Mouse (Mus musculus) heart, embryonic 10.5 days (tissue): ENCODE data around the gene Fibp. TPM values are rescaled to one million over a fixed set of nuclear protein-coding genes. Genes with fewer than 3 reads are reported as not detected.
A peak's percentile ranks its signal among the peaks of the same experiment; 100 is the strongest.

Experiments
- DNase-seq: peaks from one replicate; pipeline ENCODE4 v3.0.0-alpha.2; 2017; ENCODE audit warnings: low spot score
- H3K27ac ChIP-seq: fragments of 300-500 bp; sonication (generic); 2 replicates; pipeline ENCODE4 v1.5.1; 2016; ENCODE audit warnings: mild to moderate bottlenecking
- H3K27me3 ChIP-seq: fragments of 300-500 bp; sonication (generic); 2 replicates; pipeline ENCODE4 v1.6.1; 2016; ENCODE audit warnings: mild to moderate bottlenecking; ENCODE audit not compliant: poor library complexity, insufficient read depth, severe bottlenecking
- H3K36me3 ChIP-seq: fragments of 300-500 bp; sonication (generic); 2 replicates; pipeline ENCODE4 v1.6.1; 2016; ENCODE audit warnings: mild to moderate bottlenecking, moderate library complexity
- H3K4me1 ChIP-seq: fragments of 300-500 bp; sonication (generic); 2 replicates; pipeline ENCODE4 v1.6.1; 2016; ENCODE audit warnings: mild to moderate bottlenecking
- H3K4me3 ChIP-seq: fragments of 300-500 bp; sonication (generic); 2 replicates; pipeline ENCODE4 v1.5.1; 2016; ENCODE audit warnings: mild to moderate bottlenecking, moderate library complexity
- H3K9me3 ChIP-seq: fragments of 300-500 bp; sonication (generic); 2 replicates; pipeline ENCODE4 v1.6.1; 2016; ENCODE audit warnings: mild to moderate bottlenecking, moderate library complexity
- WGBS: fragments of 180-500 bp; shearing (Covaris S2); methylation state at CpG from one replicate; pipeline ENCODE4 v1.1.7; 2016; 5-methylcytosine and 5-hydroxymethylcytosine counted together
- polyA plus RNA-seq: library from polyadenylated mRNA; unstranded; fragments of >200 nt; fragmentation: Nextera tagmentation; extraction: Ambion mirVana; gene quantifications from 2 replicates; pipeline ENCODE4 v1.2.1, GENCODE M21; 2016

The Fibp gene
- polyA plus RNA-seq, 1 experiment from 2014 or later, result 87.9 TPM

DNA sequence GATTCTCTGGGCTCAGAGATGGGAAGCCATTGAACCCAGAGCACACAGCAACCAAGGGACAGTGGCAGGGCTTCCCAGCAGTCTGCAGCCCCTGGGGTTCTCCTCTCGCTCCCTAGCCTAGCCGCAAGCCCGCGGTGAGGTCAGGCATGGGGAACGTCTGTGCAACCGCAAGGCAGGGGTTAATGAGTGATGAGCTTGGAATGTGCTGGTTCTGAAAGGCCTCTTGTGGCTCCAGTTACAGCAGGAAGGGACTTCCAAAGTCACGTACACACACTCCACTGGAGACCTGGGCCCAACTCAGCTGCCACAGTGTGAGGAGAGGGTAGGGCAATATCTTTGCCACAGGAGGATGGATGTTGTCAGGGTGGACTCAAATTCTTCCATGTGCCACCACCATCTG is 15.5 kb upstream of the Fibp start:
- 26% methylated on average over 7 of the region's 7 CpGs for WGBS
- H3K27ac ChIP-seq, result no peak overlapping the region
- peaks cover 58% of the 10 kb centered on the region for H3K27me3 ChIP-seq
- no peak overlapping the region for H3K4me3 ChIP-seq
- no peaks in the 10 kb centered on the region for H3K9me3 ChIP-seq
- DNase-seq, result no peak
- H3K4me1 ChIP-seq, result peaks cover 19% of the 10 kb centered on the region
- no peaks in the 10 kb centered on the region for H3K36me3 ChIP-seq

- Histone ChIP-seq H3K27ac (no peak overlapping the region), H3K4me1 (peaks cover 19% of the 10 kb centered on the region), H3K9me3 (no peaks in the 10 kb centered on the region), H3K27me3 (peaks cover 66% of the 10 kb centered on the region), H3K4me3 (no peak overlapping the region), H3K36me3 (no peaks in the 10 kb centered on the region)
- WGBS, result 83% methylated on average over 5 of the region's 5 CpGs
- DNase-seq, result no peak
Observed at GRCm38 (mm10) chr19:5445747-5446146, 14.7 kb upstream of the Fibp start.

DNA sequence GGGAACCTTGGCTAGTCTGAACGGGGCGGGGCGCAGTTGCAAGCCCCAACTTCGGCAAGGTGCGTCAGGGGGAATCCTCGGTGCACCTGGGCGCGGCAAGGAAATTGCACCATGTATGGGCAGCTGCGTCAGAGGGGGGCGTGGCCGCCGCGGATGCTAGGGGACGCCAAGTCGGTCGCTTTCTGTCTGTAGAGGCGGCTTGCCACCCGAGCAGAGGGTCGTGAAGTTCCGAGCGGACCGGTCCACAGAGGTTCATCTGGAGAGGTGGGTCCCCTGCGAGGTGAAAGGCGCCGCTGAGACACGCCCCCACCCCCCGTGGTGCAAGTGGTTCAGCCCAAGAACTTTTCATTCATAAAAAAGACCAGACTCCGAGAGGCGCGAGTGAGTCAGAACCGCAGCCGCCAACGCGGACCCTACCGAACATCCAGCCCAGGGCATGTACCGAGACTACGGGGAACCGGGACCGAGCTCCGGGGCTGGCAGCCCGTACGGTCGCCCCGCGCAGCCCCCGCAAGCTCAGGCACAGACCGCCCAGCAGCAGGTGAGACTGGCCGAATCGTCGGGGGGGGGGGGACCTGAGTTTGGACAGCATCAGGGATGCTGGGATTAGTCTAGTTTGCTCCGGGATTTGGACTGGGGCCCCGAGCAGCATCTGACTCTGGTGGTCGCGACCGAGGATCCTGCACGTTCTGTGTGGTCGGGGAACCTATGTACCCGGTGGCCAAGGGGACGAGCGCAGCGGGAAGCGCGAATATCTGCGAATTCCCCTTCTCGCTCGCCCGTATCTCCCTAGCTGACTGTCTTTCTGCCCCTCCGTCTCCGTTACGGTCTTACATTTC is 12.7 kb upstream of the Fibp start, which contains the start of gene Fosl1:
Fosl1 (plus strand) TSS at position 33 of the 839 bp plus-strand sequence.
- peaks cover 19% of the 10 kb centered on the region for H3K4me1 ChIP-seq
- no peaks in the 10 kb centered on the region for H3K36me3 ChIP-seq
- no peaks in the 10 kb centered on the region for H3K9me3 ChIP-seq
- peaks cover 81% of the 10 kb centered on the region for H3K27me3 ChIP-seq
- DNase-seq, result no peak
- peak within 1 kb of the TSS; percentile 22; the same call in 1 of the 2 replicates for H3K27ac ChIP-seq
- WGBS, result 1% methylated on average over 70 of the region's 70 CpGs
- peak within 1 kb of the TSS; percentile 69 for H3K4me3 ChIP-seq

GRCm38 (mm10) chr19:5448354-5449150 is 11.9 kb upstream of the Fibp start:
- peak; percentile 86 for DNase-seq
- Histone ChIP-seq H3K27me3 (peaks cover 81% of the 10 kb centered on the region), H3K4me3 (peak overlapping the region; percentile 69), H3K36me3 (peaks cover 4% of the 10 kb centered on the region; the same call in 1 of the 2 replicates), H3K27ac (peak overlapping the region; percentile 22; the same call in 1 of the 2 replicates), H3K9me3 (no peaks in the 10 kb centered on the region), H3K4me1 (peaks cover 19% of the 10 kb centered on the region)
- 5% methylated on average over 36 of the region's 36 CpGs for WGBS

DNA sequence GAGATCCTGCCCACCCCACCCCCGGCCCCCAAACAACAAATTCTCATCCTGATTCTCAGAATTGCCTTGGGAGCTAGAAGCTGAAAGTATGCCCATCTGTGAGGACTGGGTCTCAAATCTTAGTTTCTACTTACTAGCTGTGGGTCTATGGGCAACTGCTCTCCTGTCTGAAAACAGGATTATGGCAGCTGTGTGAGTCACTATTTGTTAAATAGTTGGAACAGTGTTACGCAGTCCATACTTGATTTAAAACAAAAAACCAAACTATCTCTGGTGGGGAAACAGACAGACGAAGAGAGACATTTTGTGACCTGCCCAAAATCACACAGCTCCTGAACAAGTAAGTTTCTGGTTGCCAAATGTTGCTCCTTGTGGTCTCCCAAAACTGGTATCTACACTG is 10.7 kb upstream of the Fibp start:
- H3K27me3 ChIP-seq, result peaks cover 76% of the 10 kb centered on the region
- 83% methylated on average over 3 of the region's 3 CpGs for WGBS
- H3K27ac ChIP-seq, result no peak overlapping the region
- H3K9me3 ChIP-seq, result no peaks in the 10 kb centered on the region
- H3K36me3 ChIP-seq, result peaks cover 15% of the 10 kb centered on the region
- H3K4me1 ChIP-seq, result peaks cover 21% of the 10 kb centered on the region
- no peak overlapping the region for H3K4me3 ChIP-seq
- DNase-seq, result no peak

DNA sequence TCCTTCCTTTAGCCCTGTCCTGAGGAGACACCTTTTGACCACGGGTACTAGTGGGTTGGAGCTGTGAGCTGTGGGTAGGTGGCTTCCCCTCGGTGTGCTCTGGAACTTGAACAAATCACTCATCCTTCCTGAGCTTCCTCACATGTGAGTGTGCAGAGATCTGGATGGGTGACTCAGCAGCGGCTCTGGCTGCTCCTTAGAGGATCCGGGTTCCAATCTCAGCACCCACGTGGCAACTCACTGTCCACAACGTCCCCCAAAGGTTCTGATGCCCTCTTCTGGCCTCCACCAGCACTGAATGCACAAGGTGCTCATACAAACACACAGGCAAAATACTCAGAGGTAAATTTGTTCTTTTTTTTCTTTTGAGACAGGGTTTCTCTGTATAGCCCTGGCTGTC is 8.6 kb upstream of the Fibp start:
- Histone ChIP-seq H3K4me3 (no peak overlapping the region), H3K27ac (no peak overlapping the region), H3K36me3 (peaks cover 16% of the 10 kb centered on the region), H3K4me1 (peaks cover 42% of the 10 kb centered on the region), H3K27me3 (peaks cover 55% of the 10 kb centered on the region), H3K9me3 (no peaks in the 10 kb centered on the region)
- DNase-seq, result no peak
- 69% methylated on average over 6 of the region's 6 CpGs for WGBS

DNA sequence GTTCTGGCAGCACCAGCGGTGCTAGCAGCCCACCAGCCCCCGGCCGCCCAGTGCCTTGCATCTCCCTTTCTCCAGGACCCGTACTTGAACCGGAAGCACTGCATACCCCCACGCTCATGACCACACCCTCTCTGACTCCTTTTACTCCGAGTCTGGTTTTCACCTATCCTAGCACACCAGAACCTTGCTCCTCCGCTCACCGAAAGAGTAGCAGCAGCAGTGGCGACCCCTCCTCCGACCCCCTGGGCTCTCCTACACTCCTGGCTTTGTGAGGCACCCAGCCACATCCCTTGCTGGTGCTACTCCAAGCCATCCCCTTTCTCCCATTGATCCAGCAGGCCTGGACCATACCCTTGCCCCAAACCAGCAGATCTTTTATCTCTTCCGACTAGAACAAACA is 5.4 kb upstream of the Fibp start:
- DNase-seq, result no peak
- Histone ChIP-seq H3K27me3 (peaks cover 29% of the 10 kb centered on the region; the same call in 1 of the 2 replicates), H3K9me3 (no peaks in the 10 kb centered on the region), H3K27ac (no peak overlapping the region; the same call in 1 of the 2 replicates), H3K4me1 (peaks cover 38% of the 10 kb centered on the region), H3K4me3 (peak overlapping the region; percentile 90), H3K36me3 (peaks cover 16% of the 10 kb centered on the region)
- WGBS, result 77% methylated on average over 12 of the region's 12 CpGs

DNA sequence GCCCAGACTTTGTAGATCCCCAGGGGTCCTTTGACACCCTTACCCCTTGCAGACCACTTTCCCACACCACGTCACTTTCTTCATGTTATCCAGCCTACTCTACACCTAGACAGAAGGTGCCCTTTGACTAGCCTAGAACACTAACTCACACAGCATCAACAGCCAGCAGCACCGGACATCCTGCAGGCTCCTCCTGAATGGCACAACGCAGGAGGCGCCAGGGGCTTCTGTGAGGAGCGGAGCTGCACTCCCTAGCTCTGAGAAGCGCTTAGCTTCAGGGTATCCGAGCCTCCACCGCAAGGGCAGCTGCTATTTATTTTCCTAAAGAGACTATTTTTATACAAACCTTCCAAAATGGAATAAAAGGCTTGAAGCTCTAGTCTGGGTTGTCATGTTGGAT is 4.8 kb upstream of the Fibp start:
- H3K9me3 ChIP-seq, result no peaks in the 10 kb centered on the region
- peaks cover 24% of the 10 kb centered on the region; the same call in 1 of the 2 replicates for H3K27me3 ChIP-seq
- 60% methylated on average over 8 of the region's 8 CpGs for WGBS
- peak overlapping the region; percentile 90 for H3K4me3 ChIP-seq
- H3K27ac ChIP-seq, result peak overlapping the region; percentile 96
- peaks cover 16% of the 10 kb centered on the region for H3K36me3 ChIP-seq
- peaks cover 38% of the 10 kb centered on the region for H3K4me1 ChIP-seq
- DNase-seq, result no peak

DNA sequence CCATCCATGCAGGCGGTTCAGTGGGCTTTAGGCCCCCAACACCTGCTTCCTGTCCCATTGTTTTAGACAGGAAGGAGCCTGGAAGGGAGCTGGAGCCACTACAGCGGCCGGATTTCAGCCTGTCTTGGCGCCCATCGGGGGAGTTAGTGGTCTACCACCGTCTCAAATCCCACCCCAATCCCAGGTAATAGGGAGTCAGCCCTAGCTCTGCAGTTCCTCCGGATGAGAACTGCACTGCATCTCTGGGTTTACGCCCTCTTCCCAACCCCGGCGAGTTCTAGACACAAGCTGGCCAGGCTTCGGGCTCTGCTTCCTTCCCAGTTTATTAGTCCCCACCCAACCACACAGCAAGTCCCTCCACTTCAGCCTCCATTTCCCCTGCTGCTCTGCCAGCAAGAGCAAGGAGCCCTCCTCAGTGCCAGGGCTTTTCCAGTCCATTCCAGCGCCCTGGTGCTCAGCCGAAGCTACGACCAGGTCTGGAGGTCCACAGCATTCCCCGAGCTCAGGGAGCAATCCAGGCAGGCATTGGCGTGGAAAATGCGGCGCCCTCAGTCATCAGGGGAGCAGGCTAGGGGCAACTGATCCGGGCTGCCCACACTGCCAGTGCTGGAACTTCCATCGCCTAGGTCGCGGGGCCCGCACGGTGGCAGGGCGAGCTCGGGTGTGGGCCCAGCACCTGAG is 4.0 kb upstream of the Fibp start:
- Histone ChIP-seq H3K27ac (peak overlapping the region; percentile 96), H3K4me3 (peak overlapping the region; percentile 90), H3K27me3 (peaks cover 16% of the 10 kb centered on the region; the same call in 1 of the 2 replicates), H3K4me1 (peaks cover 44% of the 10 kb centered on the region), H3K36me3 (peaks cover 16% of the 10 kb centered on the region), H3K9me3 (no peaks in the 10 kb centered on the region)
- 4% methylated on average over 26 of the region's 26 CpGs for WGBS
- no peak for DNase-seq

DNA sequence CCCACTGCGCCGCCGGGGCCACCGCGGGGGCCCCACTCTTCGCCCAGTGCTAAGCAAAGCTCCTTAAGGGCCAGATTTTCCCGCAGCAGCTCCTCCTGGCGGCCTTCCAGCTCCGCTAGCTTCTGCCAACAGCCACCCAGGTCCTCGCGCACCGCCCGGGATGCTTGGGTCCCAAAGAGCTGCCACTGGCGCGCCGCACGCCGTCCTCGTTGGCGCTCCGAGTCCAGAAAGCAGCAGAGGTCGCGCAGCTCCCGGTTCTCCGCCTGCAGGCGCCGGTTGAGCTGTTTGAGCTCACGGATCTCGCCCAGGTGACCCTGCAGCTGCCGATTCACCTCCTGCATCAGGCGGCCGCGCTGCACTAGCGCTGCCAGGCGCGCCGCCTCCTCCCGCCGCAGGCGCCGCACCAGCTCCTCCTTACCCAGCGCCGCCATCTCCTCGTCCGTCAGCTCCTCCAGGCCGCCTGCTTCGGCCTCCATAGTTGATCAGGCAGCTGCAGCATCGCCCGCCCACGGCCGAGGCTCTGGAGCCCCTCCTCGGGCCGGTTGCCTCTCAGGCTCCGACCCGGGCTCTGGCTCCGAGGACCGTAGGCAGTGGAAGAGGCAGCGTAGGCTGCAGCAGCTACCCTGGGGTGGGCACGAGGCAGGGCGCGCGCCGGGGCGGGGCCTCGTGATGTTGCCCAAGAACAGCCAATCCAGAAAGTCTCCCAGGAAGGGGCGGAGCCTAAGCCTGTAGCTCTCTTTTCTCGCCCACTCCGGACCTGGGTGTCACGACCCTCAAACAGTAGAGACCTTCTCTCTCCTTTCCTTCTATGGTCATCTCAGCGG is 3.3 kb upstream of the Fibp start:
- Histone ChIP-seq H3K4me3 (peak overlapping the region; percentile 90), H3K36me3 (peaks cover 16% of the 10 kb centered on the region), H3K9me3 (no peaks in the 10 kb centered on the region), H3K27me3 (0 out of 2 replicates have a peak, but pooled peaks cover 8% of the 10 kb centered on the region), H3K27ac (peak overlapping the region; percentile 96), H3K4me1 (peaks cover 46% of the 10 kb centered on the region)
- WGBS, result under 1% methylated on average over 70 of the region's 70 CpGs
- DNase-seq, result peak; percentile 98

DNA sequence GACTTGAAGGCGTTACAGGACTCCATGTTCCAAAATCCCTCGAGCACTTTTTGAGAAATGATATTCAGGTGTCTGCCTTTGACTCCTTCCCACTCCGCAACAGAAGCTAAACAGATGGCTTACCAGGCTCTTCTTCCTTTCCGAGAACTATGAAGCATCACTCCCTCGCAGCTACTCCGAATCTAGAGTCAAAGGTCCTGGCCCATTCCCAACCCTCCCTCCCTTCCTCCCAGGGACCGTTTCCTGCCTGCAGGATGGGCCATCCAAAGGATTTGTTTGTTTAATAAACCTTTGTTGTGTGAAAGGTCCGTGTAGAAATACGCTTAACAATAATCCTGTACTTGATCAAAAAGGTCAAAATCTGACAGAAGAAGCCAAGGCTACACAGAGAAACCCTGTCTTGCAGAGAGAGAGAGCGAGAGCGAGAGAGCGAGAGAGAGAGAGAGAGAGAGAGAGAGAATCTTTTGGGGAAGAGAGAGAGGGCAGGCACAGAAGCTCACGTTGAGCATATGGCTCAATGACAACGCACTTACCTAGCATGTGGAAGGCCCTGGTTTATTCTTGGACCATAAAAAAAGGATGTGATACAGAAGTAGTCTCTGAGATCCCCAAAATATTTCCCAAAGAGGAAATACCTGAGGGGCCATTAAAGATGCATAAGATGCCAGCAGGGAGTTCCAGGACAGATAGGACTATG is 2.5 kb upstream of the Fibp start, which contains the start of gene Ccdc85b:
Ccdc85b (minus strand) TSS at position 149 of the 697 bp plus-strand sequence.
- Histone ChIP-seq H3K27ac (peak within 1 kb of the TSS; percentile 96), H3K27me3 (0 out of 2 replicates have a peak, but pooled peaks cover 7% of the 10 kb centered on the region), H3K4me1 (peaks cover 46% of the 10 kb centered on the region), H3K9me3 (no peaks in the 10 kb centered on the region), H3K4me3 (peak within 1 kb of the TSS; percentile 90), H3K36me3 (peaks cover 23% of the 10 kb centered on the region)
- WGBS, result 18% methylated on average over 14 of the region's 14 CpGs
- DNase-seq, result no peak
